In genomic region chr12:19953869-19954555, GRCm38 (mm10) we compare ENCODE assay signal across 14 mouse cellular contexts. TPM values are rescaled to one million over a fixed set of nuclear protein-coding genes. Genes with fewer than 3 reads are reported as not detected.
DNase-seq lines count a peak whose midpoint lies in the region; ATAC-seq and TF ChIP-seq lines count a peak whose summit lies in the region.
"Not testable (repeated sequence)": the region's sequence is repeated elsewhere in the genome, so short reads cannot be mapped to it uniquely, and the experiment has no call there.
"Had no signal": no experiment of that assay in that cellular context is flagged by ENCODE, and none has a peak within 500 bp of the region (broad histone marks: within the 10 kb centered on the region; RNA-seq: fewer than 3 reads in every experiment).

Gene Gm21863 (plus strand): TSS chr12:19954505.

- DNase-seq in yolk sac, embryonic 10.5 days (ENCODE audit: low spot score) = peak; percentile 54

- peaks cover 11% of the 10 kb centered on the region for H3K9me3 ChIP-seq in embryonic facial prominence, embryonic 13.5 days
- peaks cover 24% of the 10 kb centered on the region for H3K9me3 ChIP-seq in hindbrain, embryonic 12.5 days (replicated peaks)
- H3K9me3 ChIP-seq in intestine, postnatal 0 days (ENCODE audit: control insufficient read depth); liver, embryonic 12.5 days (replicated peaks): not testable (repeated sequence)
- H3K9me3 ChIP-seq in neural tube, embryonic 12.5 days = peaks cover 18% of the 10 kb centered on the region

- not testable (repeated sequence) for H3K4me2 ChIP-seq in embryonic facial prominence, embryonic 13.5 days; hindbrain, embryonic 12.5 days (replicated peaks); liver, embryonic 12.5 days; neural tube, embryonic 12.5 days (replicated peaks)
- H3K4me2 ChIP-seq in intestine, postnatal 0 days (replicated peaks; ENCODE audit: low read depth) = 0 out of 2 replicates have a peak within 1 kb of the TSS, but pooled peaks have one; percentile 24

- H3K27ac ChIP-seq in embryonic facial prominence, embryonic 13.5 days; hindbrain, embryonic 12.5 days; intestine, postnatal 0 days (ENCODE audit: low read depth, low read length); liver, embryonic 12.5 days; neural tube, embryonic 12.5 days: not testable (repeated sequence)

- not testable (repeated sequence) for H3K9ac ChIP-seq in embryonic facial prominence, embryonic 13.5 days; hindbrain, embryonic 12.5 days; intestine, postnatal 0 days (ENCODE audit: low read depth, low read length); liver, embryonic 12.5 days; neural tube, embryonic 12.5 days

- not testable (repeated sequence) for H3K4me1 ChIP-seq in embryonic facial prominence, embryonic 13.5 days; hindbrain, embryonic 12.5 days; intestine, postnatal 0 days (replicated peaks; ENCODE audit: control insufficient read depth, insufficient read depth, low read length); liver, embryonic 12.5 days; neural tube, embryonic 12.5 days

- 18% methylated on average over 66 of the region's 75 CpGs for WGBS in embryonic facial prominence, embryonic 13.5 days
- 20% methylated on average over 66 of the region's 75 CpGs for WGBS in hindbrain, embryonic 12.5 days
- 16% methylated on average over 52 of the region's 75 CpGs for WGBS in intestine, postnatal 0 days
- 16% methylated on average over 45 of the region's 75 CpGs for WGBS in liver, embryonic 12.5 days (ENCODE audit: insufficient replicate concordance)
- WGBS in neural tube, embryonic 12.5 days = 22% methylated on average over 67 of the region's 75 CpGs

- H3K27me3 ChIP-seq in embryonic facial prominence, embryonic 13.5 days; hindbrain, embryonic 12.5 days; intestine, postnatal 0 days (replicated peaks; ENCODE audit: control insufficient read depth, insufficient read depth, low read length); liver, embryonic 12.5 days (replicated peaks); neural tube, embryonic 12.5 days (replicated peaks): not testable (repeated sequence)

- TF ChIP-seq CTCF in intestine, postnatal 0 days (IDR thresholded peaks at IDR 0.05; ENCODE audit: low read depth) = not testable (repeated sequence)

- H3K4me3 ChIP-seq in embryonic facial prominence, embryonic 13.5 days; hindbrain, embryonic 12.5 days; intestine, postnatal 0 days (ENCODE audit: low read depth, low read length); liver, embryonic 12.5 days: not testable (repeated sequence)
- 0 out of 2 replicates have a peak within 1 kb of the TSS, but pooled peaks have one; percentile 7 for H3K4me3 ChIP-seq in neural tube, embryonic 12.5 days

- H3K36me3 ChIP-seq in embryonic facial prominence, embryonic 13.5 days; hindbrain, embryonic 12.5 days; intestine, postnatal 0 days (ENCODE audit: control insufficient read depth, insufficient read depth); liver, embryonic 12.5 days; neural tube, embryonic 12.5 days: not testable (repeated sequence)

- peak; percentile 78 for ATAC-seq in embryonic facial prominence, embryonic 13.5 days (ENCODE audit: insufficient number of reproducible peaks, insufficient read depth, low FRiP score, low TSS enrichment, low read depth)
- peak; percentile 81 for ATAC-seq in frontal cortex, adult (ENCODE audit: low TSS enrichment)
- peak; percentile 68; the same call in 1 of the 2 replicates for ATAC-seq in hindbrain, embryonic 12.5 days (ENCODE audit: low FRiP score)
- ATAC-seq in intestine, postnatal 0 days = peak; percentile 71; the same call in 1 of the 2 replicates
- peak; percentile 72 for ATAC-seq in liver, embryonic 12.5 days
- ATAC-seq in megakaryocyte-erythroid progenitor cell, adult 5-6 weeks (replicated peaks; ENCODE audit: low FRiP score, low TSS enrichment, poor library complexity, severe bottlenecking) = peak; percentile 99
- ATAC-seq in neural tube, embryonic 12.5 days (ENCODE audit: low FRiP score, low read depth) = not testable (repeated sequence)

RNA-seq across cellular contexts. Expression of gene Gm21863, which starts in this region (rescaled TPM):
- not detected in 2 replicates for polyA plus RNA-seq in embryonic facial prominence, embryonic 13.5 days (2015; fragmentation: Nextera tagmentation; extraction: Ambion mirVana)
- not detected in 2 replicates for polyA plus RNA-seq in hindbrain, embryonic 12.5 days (2016; fragmentation: Nextera tagmentation; extraction: Ambion mirVana)
- polyA plus RNA-seq in intestine, postnatal 0 days (2015; fragmentation: Nextera tagmentation; extraction: Ambion mirVana) = not detected in 2 replicates
- not detected in 2 replicates for polyA plus RNA-seq in liver, embryonic 12.5 days (2016; fragmentation: Nextera tagmentation; extraction: Ambion mirVana)
- total RNA-seq in megakaryocyte-erythroid progenitor cell, adult 5-6 weeks (2014; fragmentation: Nextera tagmentation) = not detected in 2 replicates
- total RNA-seq in megakaryocyte-erythroid progenitor cell, adult 5-6 weeks (2017) = not detected in 2 replicates
- not detected in 2 replicates for polyA plus RNA-seq in neural tube, embryonic 12.5 days (2016; fragmentation: Nextera tagmentation; extraction: Ambion mirVana)
- total RNA-seq: adrenal gland, postnatal 4 days; gastrocnemius, postnatal 25 days had no signal
- polyA plus RNA-seq: embryonic facial prominence, embryonic 12.5 days; frontal cortex, adult 2 months; heart, embryonic 11.5 days; limb, embryonic 11.5 days had no signal

Comparison
In these comparisons a context has a peak if more than half of its experiments do, and no peak if none do; other contexts are left out.
1. Peak in ATAC-seq in embryonic facial prominence, embryonic 13.5 days; RNA of the gene not detected or under 1 TPM.
2. Peak in ATAC-seq in hindbrain, embryonic 12.5 days; RNA of the gene not detected or under 1 TPM.
3. Peak in ATAC-seq and H3K4me2 ChIP-seq in intestine, postnatal 0 days; RNA of the gene not detected or under 1 TPM.
4. Peak in ATAC-seq in liver, embryonic 12.5 days; RNA of the gene not detected or under 1 TPM.
5. Peak in ATAC-seq in megakaryocyte-erythroid progenitor cell, adult 5-6 weeks; RNA of the gene not detected or under 1 TPM.